Mouse (Mus musculus): Measurements from ENCODE around the gene Snx32. TPM values are rescaled to one million over a fixed set of nuclear protein-coding genes. Genes with fewer than 3 reads are reported as not detected.

Snx32 gene
- polyA plus RNA-seq (2015; fragmentation: Nextera tagmentation; extraction: Ambion mirVana), result 7.5 and 9.3 TPM in 2 replicates

DNA sequence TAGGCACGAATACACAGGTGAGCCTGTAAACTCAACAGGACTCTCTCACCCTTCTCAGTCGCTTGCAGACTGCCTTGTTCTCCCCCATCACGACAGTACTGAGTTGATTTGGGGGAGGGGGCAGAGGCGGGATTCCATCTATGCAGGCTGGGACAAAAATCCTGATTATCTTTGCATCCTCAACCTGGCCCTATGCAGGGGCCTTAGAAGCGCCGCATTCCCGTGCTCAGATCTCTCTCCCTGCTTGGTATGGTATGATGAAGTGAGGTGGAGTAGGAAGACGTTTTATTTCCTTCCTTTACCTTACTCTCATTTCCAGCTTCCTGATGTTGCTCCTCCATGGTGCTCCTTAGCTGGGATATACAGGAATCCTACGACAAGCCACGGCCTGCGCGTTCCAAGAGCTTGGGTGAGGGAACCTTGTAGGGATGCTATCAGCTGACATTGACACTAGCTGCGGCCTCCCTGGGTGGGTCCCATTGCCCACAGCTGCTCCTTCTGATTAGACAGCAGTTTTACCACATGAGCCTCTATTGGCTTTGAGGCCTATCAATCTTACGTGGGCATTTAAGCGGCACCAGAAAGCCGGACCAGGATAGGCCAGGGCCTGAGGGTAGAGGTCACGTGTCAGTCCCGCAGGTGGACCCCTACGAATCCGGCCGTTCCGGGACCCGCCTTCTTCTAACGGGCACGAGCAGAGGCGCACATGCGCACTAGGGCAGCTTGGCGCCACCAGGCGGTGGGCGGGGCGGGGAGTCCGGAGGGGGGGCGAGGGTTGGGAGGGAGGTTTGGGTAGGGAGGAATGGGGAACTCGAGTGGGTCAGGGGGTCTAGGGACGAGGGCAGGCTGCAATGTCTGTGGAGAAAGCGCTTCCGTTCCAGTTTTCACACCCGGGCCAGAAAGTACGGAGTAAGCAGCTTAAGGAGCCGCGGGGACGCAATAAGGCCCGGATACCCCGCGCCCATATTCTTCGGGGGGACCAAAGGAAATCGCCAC is at the start of gene Snx32:
Gene Snx32, minus strand, starts transcription at position 508 of the 996 bp plus-strand sequence.
- Histone ChIP-seq H3K9ac (peak within 1 kb of the TSS; percentile 57), H3K27ac (peak within 1 kb of the TSS; percentile 60; the same call in 1 of the 2 replicates)
- WGBS, result 3% methylated on average over 47 of the region's 47 CpGs

DNA sequence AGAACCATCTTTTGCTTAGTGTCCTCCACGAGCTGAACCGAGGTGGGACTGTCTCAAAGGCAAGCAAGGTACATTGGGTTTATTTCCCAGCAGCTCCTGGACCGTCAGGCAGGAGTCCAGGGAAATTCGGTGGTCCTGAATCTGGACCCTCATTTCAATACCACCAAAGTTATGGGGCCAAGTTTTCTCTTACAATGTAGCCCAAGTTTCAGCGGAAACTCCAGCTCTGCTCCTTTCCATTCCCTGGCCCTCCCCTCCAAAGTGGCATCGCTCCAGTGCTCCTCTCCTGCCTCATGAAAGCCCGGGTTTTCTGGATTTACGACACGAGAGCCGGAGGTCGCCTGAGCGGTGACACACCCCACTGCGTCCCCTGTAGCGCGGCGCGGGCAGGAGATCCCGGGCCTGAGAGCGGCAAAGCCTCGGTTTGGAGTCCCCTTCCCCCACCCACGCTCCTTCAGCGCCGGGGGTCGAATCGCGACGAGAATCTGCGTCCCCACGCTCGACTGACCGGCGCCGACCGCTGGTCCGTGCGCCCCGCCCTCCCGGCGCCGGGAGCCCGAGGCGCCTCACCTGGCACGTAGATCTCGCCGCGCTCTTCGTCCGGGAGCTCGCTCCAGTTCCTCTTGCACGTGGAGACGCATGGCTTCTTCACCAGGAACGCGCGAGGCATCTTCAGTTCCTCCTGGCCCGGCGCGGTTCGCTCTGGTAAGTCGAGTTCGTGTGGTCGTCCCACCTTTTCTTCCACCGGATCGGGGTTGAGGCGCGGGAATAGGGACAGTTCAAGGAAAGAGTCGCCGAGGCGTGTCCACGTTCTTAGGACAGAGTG is 49.5 kb upstream of the Snx32 start:
- H3K9ac ChIP-seq, result peak overlapping the region; percentile 45
- peak overlapping the region; percentile 96 for H3K27ac ChIP-seq
- H3K4me2 ChIP-seq, result peak overlapping the region; percentile 84
- WGBS, result under 1% methylated on average over 69 of the region's 69 CpGs
- peaks cover 81% of the 10 kb centered on the region for H3K4me1 ChIP-seq
- no peaks in the 10 kb centered on the region for H3K36me3 ChIP-seq
- H3K27me3 ChIP-seq, result peaks cover 88% of the 10 kb centered on the region
- ATAC-seq (replicated peaks; ENCODE audit: low FRiP score), result peak; percentile 49
- peak overlapping the region; percentile 57 for H3K4me3 ChIP-seq (replicated peaks)
- no peaks in the 10 kb centered on the region for H3K9me3 ChIP-seq (replicated peaks)

More for the DNA sequence above, at the start of gene Snx32:
- peak; percentile 99 for ATAC-seq (replicated peaks; ENCODE audit: low FRiP score)
- peak within 1 kb of the TSS; percentile 75 for H3K4me2 ChIP-seq
- H3K36me3 ChIP-seq, result no peaks in the 10 kb centered on the region
- H3K9me3 ChIP-seq (replicated peaks), result no peaks in the 10 kb centered on the region
- H3K27me3 ChIP-seq, result no peaks in the 10 kb centered on the region
- H3K4me3 ChIP-seq (replicated peaks), result peak within 1 kb of the TSS; percentile 60
- peaks cover 22% of the 10 kb centered on the region for H3K4me1 ChIP-seq

DNA sequence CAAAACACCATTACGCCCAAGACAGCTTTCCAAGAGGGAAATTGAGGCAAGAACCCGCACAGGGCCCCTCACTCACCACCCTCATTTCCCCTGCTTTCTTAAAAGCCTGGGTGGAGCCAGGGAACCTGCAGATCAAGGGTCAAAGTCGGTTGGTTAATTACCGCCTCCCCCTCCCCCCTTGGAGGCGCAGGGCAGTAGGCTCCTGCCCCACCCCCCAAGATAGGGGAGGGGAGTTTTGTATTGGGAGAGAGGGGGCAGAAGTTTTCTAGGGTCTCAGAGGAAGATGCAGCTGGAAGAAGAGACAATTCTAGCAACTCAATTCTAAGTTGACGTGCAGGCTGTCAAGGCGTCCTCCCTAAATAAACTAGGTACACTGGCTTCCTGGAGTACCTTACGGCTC is 48.9 kb upstream of the Snx32 start:
- 9% methylated on average over 7 of the region's 8 CpGs for WGBS
- Histone ChIP-seq H3K9ac (peak overlapping the region; percentile 45), H3K27me3 (peaks cover 83% of the 10 kb centered on the region), H3K36me3 (no peaks in the 10 kb centered on the region), H3K27ac (peak overlapping the region; percentile 96), H3K4me1 (peaks cover 87% of the 10 kb centered on the region), H3K9me3 (replicated peaks) (no peaks in the 10 kb centered on the region), H3K4me3 (replicated peaks) (peak overlapping the region; percentile 57), H3K4me2 (peak overlapping the region; percentile 84)
- ATAC-seq (replicated peaks; ENCODE audit: low FRiP score), result no peak

DNA sequence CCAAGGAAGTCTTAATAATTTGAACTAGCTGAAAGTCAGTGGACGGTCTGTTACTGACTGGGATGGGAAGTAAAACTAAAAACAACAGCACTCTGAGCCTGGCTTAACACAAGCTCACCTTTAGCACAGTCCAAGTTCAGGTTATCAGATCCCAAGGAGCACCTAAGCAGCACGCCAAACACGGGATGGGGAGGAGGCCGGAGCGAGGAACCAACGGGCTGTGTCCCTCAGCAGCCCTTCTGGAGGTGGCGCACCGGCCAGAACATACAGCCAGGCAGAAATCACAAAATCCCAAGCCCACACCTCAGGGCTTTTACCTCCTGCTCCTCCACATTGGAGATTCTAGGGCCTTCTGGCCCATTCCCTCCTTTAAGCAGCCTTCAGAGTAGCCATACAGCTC is 48.4 kb upstream of the Snx32 start:
- peak overlapping the region; percentile 84 for H3K4me2 ChIP-seq
- no peak for ATAC-seq (replicated peaks; ENCODE audit: low FRiP score)

DNA sequence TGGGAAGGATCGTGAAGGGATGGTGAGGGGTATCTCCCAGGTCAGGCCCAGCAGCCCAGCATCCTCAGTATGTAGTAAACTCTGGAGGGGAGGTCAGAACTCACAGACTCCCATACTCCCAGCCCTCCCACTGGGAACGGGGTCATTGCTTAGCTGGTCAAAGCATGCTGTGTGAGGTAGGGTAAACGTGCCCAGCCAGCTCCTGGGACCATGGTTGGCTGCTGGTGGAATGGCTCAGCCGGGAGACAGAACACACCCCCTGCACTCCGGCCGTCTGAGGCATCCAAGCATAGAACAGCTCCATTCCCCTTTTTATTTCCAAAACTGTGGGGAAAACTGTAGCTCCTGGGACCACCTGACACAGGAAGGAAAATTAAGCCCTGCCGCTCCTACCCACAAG is 47.8 kb upstream of the Snx32 start:
- H3K4me1 ChIP-seq, result peaks cover 93% of the 10 kb centered on the region
- ATAC-seq (replicated peaks; ENCODE audit: low FRiP score), result peak; percentile 59
- peak overlapping the region; percentile 96 for H3K27ac ChIP-seq
- no peaks in the 10 kb centered on the region; the same call in 1 of the 2 replicates for H3K36me3 ChIP-seq
- 25% methylated on average over 7 of the region's 7 CpGs for WGBS
- H3K9me3 ChIP-seq (replicated peaks), result no peaks in the 10 kb centered on the region
- peaks cover 73% of the 10 kb centered on the region for H3K27me3 ChIP-seq
- peak overlapping the region; percentile 84 for H3K4me2 ChIP-seq
- peak overlapping the region; percentile 57 for H3K4me3 ChIP-seq (replicated peaks)
- peak overlapping the region; percentile 45 for H3K9ac ChIP-seq

More for the DNA sequence above, 48.4 kb upstream of the Snx32 start:
- WGBS, result 30% methylated on average over 8 of the region's 8 CpGs
- peak overlapping the region; percentile 45 for H3K9ac ChIP-seq
- no peaks in the 10 kb centered on the region for H3K36me3 ChIP-seq
- no peaks in the 10 kb centered on the region for H3K9me3 ChIP-seq (replicated peaks)
- H3K27me3 ChIP-seq, result peaks cover 79% of the 10 kb centered on the region
- H3K4me3 ChIP-seq (replicated peaks), result peak overlapping the region; percentile 57
- H3K27ac ChIP-seq, result peak overlapping the region; percentile 96
- H3K4me1 ChIP-seq, result peaks cover 88% of the 10 kb centered on the region

DNA sequence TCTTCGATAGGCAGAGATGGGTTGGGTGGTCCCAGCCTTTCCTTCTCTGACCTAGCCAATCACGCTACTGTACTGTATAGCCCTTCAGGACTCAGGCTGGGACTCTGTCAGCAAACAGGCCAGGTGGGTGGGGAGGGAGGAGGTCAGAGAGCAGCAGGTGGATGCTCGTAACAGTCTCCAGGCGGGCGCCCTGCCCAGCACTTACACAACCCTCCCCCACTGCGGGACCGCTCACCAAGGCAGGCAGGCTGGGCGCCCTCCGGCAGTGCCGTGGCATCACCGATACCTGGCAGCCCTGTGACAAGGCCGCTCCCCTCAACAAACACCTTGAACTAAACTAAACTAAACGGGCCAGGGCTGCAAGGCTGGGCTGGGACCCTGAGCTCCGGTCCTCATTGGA is 43.9 kb upstream of the Snx32 start:
- ATAC-seq (replicated peaks; ENCODE audit: low FRiP score), result peak; percentile 5; the same call in 1 of the 2 replicates
- Histone ChIP-seq H3K9ac (no peak overlapping the region), H3K4me1 (peaks cover 57% of the 10 kb centered on the region), H3K27me3 (peaks cover 35% of the 10 kb centered on the region), H3K4me3 (replicated peaks) (no peak overlapping the region), H3K4me2 (no peak overlapping the region), H3K9me3 (replicated peaks) (no peaks in the 10 kb centered on the region), H3K27ac (no peak overlapping the region), H3K36me3 (peaks cover 37% of the 10 kb centered on the region)
- 66% methylated on average over 14 of the region's 14 CpGs for whole genome bisulfite sequencing

DNA sequence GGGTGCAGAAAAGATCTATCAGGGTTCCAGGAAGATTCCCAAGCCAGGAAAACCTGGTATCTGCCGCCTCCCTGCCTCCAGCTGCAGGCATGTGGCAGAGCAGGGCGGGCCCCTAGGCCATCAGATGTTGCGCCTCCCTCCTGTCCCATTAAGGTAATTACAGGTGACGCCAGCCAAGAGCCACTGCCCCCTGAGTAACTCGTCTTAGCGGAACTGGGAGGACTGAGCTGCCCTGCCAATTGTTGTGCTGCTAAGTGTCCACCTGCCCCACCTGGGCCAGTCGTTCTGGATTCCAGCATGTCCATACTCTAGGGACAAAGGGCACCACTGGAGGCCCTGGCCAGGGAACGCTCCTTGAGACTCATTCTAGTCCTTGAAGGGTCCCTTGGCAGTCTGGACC is 43.5 kb upstream of the Snx32 start:
- 0 out of 2 replicates have a peak, but pooled peaks have one; percentile 12 for ATAC-seq (replicated peaks; ENCODE audit: low FRiP score)
- H3K4me1 ChIP-seq, result peaks cover 53% of the 10 kb centered on the region
- H3K9me3 ChIP-seq (replicated peaks), result no peaks in the 10 kb centered on the region
- H3K27me3 ChIP-seq, result peaks cover 31% of the 10 kb centered on the region
- H3K9ac ChIP-seq, result no peak overlapping the region
- 49% methylated on average over 8 of the region's 8 CpGs for WGBS
- no peak overlapping the region for H3K4me3 ChIP-seq (replicated peaks)
- no peak overlapping the region for H3K27ac ChIP-seq
- peaks cover 38% of the 10 kb centered on the region for H3K36me3 ChIP-seq
- H3K4me2 ChIP-seq, result no peak overlapping the region

DNA sequence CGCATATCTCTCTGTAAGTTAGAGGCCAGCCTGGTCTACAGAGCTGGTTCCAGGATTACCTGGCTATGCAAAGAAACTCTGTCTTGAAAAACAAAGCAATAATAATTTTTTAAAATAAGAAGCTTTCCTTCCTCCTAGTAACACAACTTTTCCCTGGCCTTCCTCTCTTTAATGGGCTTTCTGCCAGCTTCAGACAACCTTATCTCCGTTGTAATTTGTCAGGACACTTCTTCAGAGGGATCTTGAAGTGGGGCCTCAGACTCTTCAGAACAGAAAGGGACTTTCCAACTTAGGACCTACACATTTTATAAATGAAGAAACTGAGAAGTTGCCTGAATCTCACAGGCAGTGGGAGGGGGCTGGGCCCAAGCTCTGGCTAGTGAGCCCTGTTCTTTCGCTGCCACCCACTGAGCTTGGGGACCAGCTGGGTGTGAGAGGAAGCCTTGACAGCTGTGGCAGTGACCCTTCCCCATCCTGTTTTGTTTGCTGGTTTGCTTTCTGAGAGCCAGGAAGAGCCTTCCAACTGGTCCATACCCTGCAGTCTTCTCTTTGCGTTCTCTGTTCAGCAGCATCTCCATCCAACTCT is 37.2 kb upstream of the Snx32 start:
- H3K36me3 ChIP-seq, result peaks cover 32% of the 10 kb centered on the region
- 75% methylated on average over 4 of the region's 4 CpGs for WGBS
- ATAC-seq (replicated peaks; ENCODE audit: low FRiP score), result no peak
- no peaks in the 10 kb centered on the region for H3K9me3 ChIP-seq (replicated peaks)
- H3K27ac ChIP-seq, result 0 out of 2 replicates have a peak overlapping the region, but pooled peaks have one; percentile 20
- no peaks in the 10 kb centered on the region; the same call in 1 of the 2 replicates for H3K27me3 ChIP-seq
- H3K4me1 ChIP-seq, result 0 out of 2 replicates have a peak, but pooled peaks cover 6% of the 10 kb centered on the region
- H3K4me2 ChIP-seq, result no peak overlapping the region
- no peak overlapping the region for H3K9ac ChIP-seq
- no peak overlapping the region for H3K4me3 ChIP-seq (replicated peaks)

DNA sequence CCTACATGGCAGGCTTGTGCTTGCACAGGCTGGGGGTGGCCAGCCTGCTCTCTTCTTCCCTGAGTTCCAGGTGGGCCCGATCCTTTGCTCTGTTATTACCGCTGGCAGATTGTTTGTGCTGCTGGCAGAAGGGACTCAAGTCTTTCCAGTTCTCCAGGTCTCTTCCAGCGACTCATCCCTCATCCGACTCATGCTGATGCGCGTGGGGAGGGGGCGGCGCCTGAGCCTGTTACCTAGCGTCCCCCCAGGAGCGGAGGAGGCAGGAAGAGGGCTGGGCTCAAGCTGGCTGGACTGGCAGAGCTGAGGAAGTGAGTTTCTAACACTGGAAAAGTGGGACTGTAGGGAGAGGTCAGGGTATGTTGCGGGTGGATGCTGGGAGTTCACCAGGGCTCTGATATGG is 33.7 kb upstream of the Snx32 start:
- peaks cover 18% of the 10 kb centered on the region for H3K4me1 ChIP-seq
- H3K27ac ChIP-seq, result no peak overlapping the region
- H3K9me3 ChIP-seq (replicated peaks), result no peaks in the 10 kb centered on the region
- H3K36me3 ChIP-seq, result no peaks in the 10 kb centered on the region
- H3K9ac ChIP-seq, result no peak overlapping the region
- 57% methylated on average over 11 of the region's 11 CpGs for WGBS
- H3K27me3 ChIP-seq, result no peaks in the 10 kb centered on the region
- no peak for ATAC-seq (replicated peaks; ENCODE audit: low FRiP score)
- no peak overlapping the region for H3K4me3 ChIP-seq (replicated peaks)
- no peak overlapping the region for H3K4me2 ChIP-seq

DNA sequence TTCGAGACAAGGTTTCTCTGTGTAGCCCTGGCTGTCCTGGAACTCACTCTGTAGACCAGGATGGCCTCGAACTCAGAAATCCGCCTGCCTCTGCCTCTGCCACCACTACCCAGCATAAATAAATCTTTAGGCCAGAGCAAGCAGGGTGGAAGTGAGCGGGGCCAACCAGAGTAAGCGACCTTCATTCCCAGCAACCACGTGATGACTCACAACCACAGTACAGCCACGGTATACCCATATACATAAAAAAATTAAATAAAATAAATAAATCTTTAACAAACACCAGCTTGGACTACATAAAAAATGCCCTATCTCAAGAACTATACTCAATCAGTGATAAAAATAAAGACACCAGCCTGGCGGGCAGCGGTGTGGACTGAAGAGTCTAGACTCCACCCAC is 33.0 kb upstream of the Snx32 start:
- Histone ChIP-seq H3K27me3 (no peaks in the 10 kb centered on the region), H3K36me3 (no peaks in the 10 kb centered on the region), H3K9ac (no peak overlapping the region), H3K4me2 (no peak overlapping the region), H3K4me3 (replicated peaks) (no peak overlapping the region), H3K4me1 (peaks cover 24% of the 10 kb centered on the region), H3K9me3 (replicated peaks) (no peaks in the 10 kb centered on the region), H3K27ac (no peak overlapping the region)
- no peak for ATAC-seq (replicated peaks; ENCODE audit: low FRiP score)
- WGBS, result 88% methylated on average over 9 of the region's 9 CpGs

DNA sequence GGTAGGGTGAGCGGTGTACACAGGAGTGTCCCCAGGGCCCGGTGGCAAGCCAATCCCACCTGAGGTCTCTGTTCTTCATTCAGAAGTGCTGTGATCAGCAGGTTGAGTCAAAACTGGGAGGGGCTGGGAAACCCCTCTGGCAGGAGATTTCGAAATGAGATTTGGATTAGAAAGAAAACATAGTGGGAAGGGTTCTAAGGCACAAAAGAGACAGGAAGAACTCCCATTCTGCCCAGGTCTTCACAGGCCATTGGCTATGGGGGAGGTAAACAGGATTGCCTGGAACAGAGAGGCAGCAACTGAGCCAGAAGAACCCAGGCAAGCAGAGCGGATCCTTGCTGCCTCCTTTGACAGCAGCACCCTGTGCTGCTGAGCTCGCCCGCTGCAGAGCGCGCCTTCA is 28.4 kb upstream of the Snx32 start:
- ATAC-seq (replicated peaks; ENCODE audit: low FRiP score), result 0 out of 2 replicates have a peak, but pooled peaks have one; percentile 33
- H3K27me3 ChIP-seq, result no peaks in the 10 kb centered on the region
- H3K36me3 ChIP-seq, result no peaks in the 10 kb centered on the region
- no peak overlapping the region for H3K9ac ChIP-seq
- H3K9me3 ChIP-seq (replicated peaks), result no peaks in the 10 kb centered on the region
- peak overlapping the region; percentile 64 for H3K27ac ChIP-seq
- peaks cover 22% of the 10 kb centered on the region for H3K4me1 ChIP-seq
- H3K4me3 ChIP-seq (replicated peaks), result no peak overlapping the region
- no peak overlapping the region; the same call in 1 of the 2 replicates for H3K4me2 ChIP-seq
- WGBS, result 64% methylated on average over 8 of the region's 8 CpGs
